Mouse (Mus musculus) neural tube, embryonic 12.5 days (tissue): ENCODE data around the gene Thsd7a. TPM values are rescaled to one million over a fixed set of nuclear protein-coding genes. Genes with fewer than 3 reads are reported as not detected.
A peak's percentile ranks its signal among the peaks of the same experiment; 100 is the strongest.

ENCODE experiments used
- ATAC-seq: fragments of 200-750 bp; cut with Nextera tagmentation; 2 replicates; pipeline ENCODE4 v1.8.0; 2017; ENCODE audit warnings: low read depth, mild to moderate bottlenecking, moderate TSS enrichment, moderate library complexity; ENCODE audit not compliant: low FRiP score
- H3K27ac ChIP-seq: fragments of 300-500 bp; sonication (generic); 2 replicates; pipeline ENCODE4 v1.5.1; 2016
- H3K27me3 ChIP-seq: fragments of 300-500 bp; sonication (generic); replicated peaks from 2 replicates; pipeline ENCODE4 v1.6.1; 2016; ENCODE audit warnings: mild to moderate bottlenecking
- H3K36me3 ChIP-seq: fragments of 300-500 bp; sonication (generic); 2 replicates; pipeline ENCODE4 v1.6.1; 2016; ENCODE audit warnings: mild to moderate bottlenecking
- H3K4me1 ChIP-seq: fragments of 300-500 bp; sonication (generic); 2 replicates; pipeline ENCODE4 v1.6.1; 2016
- H3K4me2 ChIP-seq: fragments of 300-500 bp; sonication (generic); replicated peaks from 2 replicates; pipeline ENCODE4 v1.6.1; 2016; ENCODE audit warnings: mild to moderate bottlenecking
- H3K4me3 ChIP-seq: fragments of 300-500 bp; sonication (generic); 2 replicates; pipeline ENCODE4 v1.5.1; 2016
- H3K9ac ChIP-seq: fragments of 300-500 bp; sonication (generic); 2 replicates; pipeline ENCODE4 v1.6.1; 2016; ENCODE audit warnings: mild to moderate bottlenecking
- H3K9me3 ChIP-seq: fragments of 300-500 bp; sonication (generic); 2 replicates; pipeline ENCODE4 v1.6.1; 2016; ENCODE audit warnings: mild to moderate bottlenecking
- WGBS: fragments of 180-500 bp; shearing (Covaris S2); methylation state at CpG from one replicate; pipeline ENCODE4 v1.1.7; 2016; 5-methylcytosine and 5-hydroxymethylcytosine counted together
- polyA plus RNA-seq: library from polyadenylated mRNA; unstranded; fragments of >200 nt; fragmentation: Nextera tagmentation; extraction: Ambion mirVana; gene quantifications from 2 replicates; pipeline ENCODE4 v1.2.1, GENCODE M21; 2016

The Thsd7a gene
- polyA plus RNA-seq, 1 experiment from 2014 or later = 34.6 TPM

- Histone ChIP-seq H3K4me3 (no peak overlapping the region), H3K9ac (no peak overlapping the region), H3K27ac (no peak overlapping the region), H3K9me3 (no peaks in the 10 kb centered on the region), H3K4me2 (no peak overlapping the region), H3K27me3 (no peaks in the 10 kb centered on the region), H3K36me3 (no peaks in the 10 kb centered on the region), H3K4me1 (no peaks in the 10 kb centered on the region)
- 0 out of 2 replicates have a peak, but pooled peaks have one; percentile 70 for ATAC-seq
- 63% methylated on average over 5 of the region's 5 CpGs for WGBS
These were observed 267.6 kb downstream of the Thsd7a start for GRCm38 (mm10) chr6:12481527-12482163.

GRCm38 (mm10) chr6:12478359-12478758, 270.9 kb downstream of the Thsd7a start:
- Histone ChIP-seq H3K4me3 (no peak overlapping the region), H3K27ac (no peak overlapping the region), H3K9ac (no peak overlapping the region), H3K4me2 (no peak overlapping the region), H3K36me3 (no peaks in the 10 kb centered on the region), H3K4me1 (no peaks in the 10 kb centered on the region), H3K27me3 (no peaks in the 10 kb centered on the region), H3K9me3 (no peaks in the 10 kb centered on the region)
- ATAC-seq = no peak
- 91% methylated on average over 1 of the region's 1 CpGs for WGBS

GRCm38 (mm10) chr6:12470935-12471334, 278.3 kb downstream of the Thsd7a start:
- WGBS = 85% methylated on average over 2 of the region's 2 CpGs
- Histone ChIP-seq H3K9me3 (no peaks in the 10 kb centered on the region), H3K36me3 (no peaks in the 10 kb centered on the region), H3K27me3 (no peaks in the 10 kb centered on the region), H3K9ac (no peak overlapping the region), H3K4me1 (no peaks in the 10 kb centered on the region), H3K4me2 (no peak overlapping the region), H3K4me3 (no peak overlapping the region), H3K27ac (no peak overlapping the region)
- no peak for ATAC-seq

- ATAC-seq = no peak
- no peak overlapping the region for H3K9ac ChIP-seq
- WGBS = 72% methylated on average over 7 of the region's 7 CpGs
These were observed 281.7 kb downstream of the Thsd7a start for GRCm38 (mm10) chr6:12467339-12468124.

GRCm38 (mm10) chr6:12458841-12459240, 290.4 kb downstream of the Thsd7a start:
- WGBS = 94% methylated on average over 4 of the region's 4 CpGs
- H3K4me3 ChIP-seq = no peak overlapping the region
- H3K9ac ChIP-seq = no peak overlapping the region
- ATAC-seq = no peak
- H3K4me2 ChIP-seq = no peak overlapping the region
- H3K27me3 ChIP-seq = no peaks in the 10 kb centered on the region
- H3K27ac ChIP-seq = no peak overlapping the region
- no peaks in the 10 kb centered on the region for H3K4me1 ChIP-seq
- H3K9me3 ChIP-seq = no peaks in the 10 kb centered on the region
- H3K36me3 ChIP-seq = no peaks in the 10 kb centered on the region

More at GRCm38 (mm10) chr6:12467339-12468124, 281.7 kb downstream of the Thsd7a start:
- Histone ChIP-seq H3K9me3 (no peaks in the 10 kb centered on the region), H3K4me1 (no peaks in the 10 kb centered on the region), H3K4me2 (no peak overlapping the region), H3K27me3 (no peaks in the 10 kb centered on the region), H3K36me3 (no peaks in the 10 kb centered on the region), H3K4me3 (no peak overlapping the region), H3K27ac (no peak overlapping the region)

GRCm38 (mm10) chr6:12457451-12457850, 291.8 kb downstream of the Thsd7a start:
- no peaks in the 10 kb centered on the region for H3K9me3 ChIP-seq
- H3K4me3 ChIP-seq = no peak overlapping the region
- WGBS = 84% methylated on average over 1 of the region's 1 CpGs
- no peak overlapping the region for H3K27ac ChIP-seq
- no peaks in the 10 kb centered on the region for H3K4me1 ChIP-seq
- no peak overlapping the region for H3K9ac ChIP-seq
- no peak for ATAC-seq
- H3K4me2 ChIP-seq = no peak overlapping the region
- H3K36me3 ChIP-seq = no peaks in the 10 kb centered on the region
- H3K27me3 ChIP-seq = no peaks in the 10 kb centered on the region

GRCm38 (mm10) chr6:12454876-12455485, 294.2 kb downstream of the Thsd7a start:
- Histone ChIP-seq H3K27ac (no peak overlapping the region), H3K4me3 (no peak overlapping the region)
- 77% methylated on average over 1 of the region's 1 CpGs for WGBS

GRCm38 (mm10) chr6:12454132-12454531, 295.1 kb downstream of the Thsd7a start:
- 88% methylated on average over 3 of the region's 3 CpGs for WGBS
- H3K4me2 ChIP-seq = no peak overlapping the region
- no peaks in the 10 kb centered on the region for H3K9me3 ChIP-seq
- H3K9ac ChIP-seq = no peak overlapping the region
- H3K4me1 ChIP-seq = no peaks in the 10 kb centered on the region
- H3K4me3 ChIP-seq = no peak overlapping the region
- no peaks in the 10 kb centered on the region for H3K27me3 ChIP-seq
- H3K27ac ChIP-seq = no peak overlapping the region
- no peak for ATAC-seq
- H3K36me3 ChIP-seq = no peaks in the 10 kb centered on the region

More at GRCm38 (mm10) chr6:12454876-12455485, 294.2 kb downstream of the Thsd7a start:
- Histone ChIP-seq H3K27me3 (no peaks in the 10 kb centered on the region), H3K9me3 (no peaks in the 10 kb centered on the region), H3K4me2 (no peak overlapping the region), H3K9ac (no peak overlapping the region), H3K4me1 (no peaks in the 10 kb centered on the region), H3K36me3 (no peaks in the 10 kb centered on the region)
- no peak for ATAC-seq

GRCm38 (mm10) chr6:12448851-12449250, 300.4 kb downstream of the Thsd7a start:
- 49% methylated on average over 3 of the region's 3 CpGs for WGBS
- no peaks in the 10 kb centered on the region for H3K27me3 ChIP-seq

GRCm38 (mm10) chr6:12445486-12445885, 303.7 kb downstream of the Thsd7a start:
- Histone ChIP-seq H3K9me3 (no peaks in the 10 kb centered on the region), H3K36me3 (no peaks in the 10 kb centered on the region), H3K4me2 (no peak overlapping the region), H3K27ac (no peak overlapping the region), H3K9ac (no peak overlapping the region), H3K27me3 (no peaks in the 10 kb centered on the region), H3K4me1 (no peaks in the 10 kb centered on the region), H3K4me3 (no peak overlapping the region)
- no peak for ATAC-seq
- WGBS = 91% methylated on average over 2 of the region's 2 CpGs

More at GRCm38 (mm10) chr6:12448851-12449250, 300.4 kb downstream of the Thsd7a start:
- Histone ChIP-seq H3K4me2 (no peak overlapping the region), H3K36me3 (no peaks in the 10 kb centered on the region), H3K4me3 (no peak overlapping the region), H3K9me3 (no peaks in the 10 kb centered on the region), H3K27ac (no peak overlapping the region), H3K9ac (no peak overlapping the region), H3K4me1 (no peaks in the 10 kb centered on the region)
- no peak for ATAC-seq

- no peak for ATAC-seq
- Histone ChIP-seq H3K9ac (no peak overlapping the region), H3K4me1 (no peaks in the 10 kb centered on the region), H3K4me2 (no peak overlapping the region), H3K36me3 (no peaks in the 10 kb centered on the region), H3K27me3 (no peaks in the 10 kb centered on the region), H3K27ac (no peak overlapping the region), H3K9me3 (no peaks in the 10 kb centered on the region), H3K4me3 (no peak overlapping the region)
These were observed 309.6 kb downstream of the Thsd7a start for GRCm38 (mm10) chr6:12439561-12439960.

GRCm38 (mm10) chr6:12419070-12419469, 330.1 kb downstream of the Thsd7a start:
- H3K4me3 ChIP-seq = no peak overlapping the region
- H3K4me2 ChIP-seq = no peak overlapping the region
- no peak overlapping the region for H3K27ac ChIP-seq
- H3K36me3 ChIP-seq = no peaks in the 10 kb centered on the region
- H3K9ac ChIP-seq = no peak overlapping the region
- no peaks in the 10 kb centered on the region for H3K9me3 ChIP-seq
- 90% methylated on average over 10 of the region's 10 CpGs for WGBS
- no peak for ATAC-seq
- no peaks in the 10 kb centered on the region for H3K27me3 ChIP-seq
- H3K4me1 ChIP-seq = no peaks in the 10 kb centered on the region
